ENCODE assay signal across 18 mouse cellular contexts in genomic region chr19:21579896-21580295, GRCm38 (mm10).
"Had no signal": no experiment of that assay in that cellular context is flagged by ENCODE, and none has a peak within 500 bp of the region (broad histone marks: within the 10 kb centered on the region; RNA-seq: fewer than 3 reads in every experiment).

No protein-coding gene starts in this region.

- ATAC-seq: intestine, postnatal 0 days; lung, postnatal 0 days had no signal

- H3K27ac ChIP-seq: kidney, postnatal 0 days; left cerebral cortex, adult 2 months; liver, embryonic 15.5 days; macrophage; neural tube, embryonic 12.5 days; neural tube, embryonic 15.5 days had no signal

- H3K9me3 ChIP-seq: liver, embryonic 15.5 days; neural tube, embryonic 12.5 days; neural tube, embryonic 15.5 days had no signal

- H3K9ac ChIP-seq: liver, embryonic 15.5 days; neural tube, embryonic 12.5 days; neural tube, embryonic 15.5 days had no signal

- H3K4me2 ChIP-seq: liver, embryonic 11.5 days; liver, embryonic 15.5 days; neural tube, embryonic 12.5 days; neural tube, embryonic 15.5 days had no signal

- H3K36me3 ChIP-seq: liver, embryonic 15.5 days; neural tube, embryonic 12.5 days; neural tube, embryonic 15.5 days had no signal

- H3K4me1 ChIP-seq: liver, embryonic 15.5 days; neural tube, embryonic 12.5 days; neural tube, embryonic 15.5 days had no signal

- DNase-seq: kidney, adult 8-10 months; kidney, postnatal 25 days; layer of hippocampus, postnatal 36 days; lung, adult 2 months; right cerebral cortex, adult 18-20 months; right cerebral cortex, postnatal 14 days; right cerebral cortex, postnatal 4 days; thymus, adult 18-20 months; thymus, postnatal 36 days had no signal

- H3K4me3 ChIP-seq: left cerebral cortex, adult 2 months; liver, embryonic 15.5 days; neural tube, embryonic 12.5 days; neural tube, embryonic 15.5 days had no signal

- H3K27me3 ChIP-seq: liver, embryonic 15.5 days; neural tube, embryonic 12.5 days; neural tube, embryonic 15.5 days had no signal
